Mouse (Mus musculus) right cerebral cortex, postnatal 4 days (tissue): ENCODE results near the gene Bcl2.

Source experiments
- DNase-seq: peaks from one replicate; pipeline ENCODE4 v3.0.0-alpha.2; 2022

The Bcl2 gene

GRCm38 (mm10) chr1:106583245-106584241, 130.5 kb downstream of the Bcl2 start:
- DNase-seq: no peak

- DNase-seq: no peak
Measured at GRCm38 (mm10) chr1:106582810-106583209, 131.3 kb downstream of the Bcl2 start.

- no peak for DNase-seq
Measured at GRCm38 (mm10) chr1:106581812-106582211, 132.3 kb downstream of the Bcl2 start.

GRCm38 (mm10) chr1:106579768-106580167, 134.3 kb downstream of the Bcl2 start:
- DNase-seq: no peak

GRCm38 (mm10) chr1:106572506-106572905, 141.6 kb downstream of the Bcl2 start:
- DNase-seq: no peak

GRCm38 (mm10) chr1:106570870-106571269, 143.2 kb downstream of the Bcl2 start:
- DNase-seq: no peak

GRCm38 (mm10) chr1:106570366-106570765, 143.7 kb downstream of the Bcl2 start:
- DNase-seq: no peak

GRCm38 (mm10) chr1:106569674-106570073, 144.4 kb downstream of the Bcl2 start:
- DNase-seq: no peak

- DNase-seq: no peak
Measured at GRCm38 (mm10) chr1:106568868-106569267, 145.2 kb downstream of the Bcl2 start.

- no peak for DNase-seq
Measured at GRCm38 (mm10) chr1:106567506-106567905, 146.6 kb downstream of the Bcl2 start.

- no peak for DNase-seq
Measured at GRCm38 (mm10) chr1:106566120-106567086, 147.7 kb downstream of the Bcl2 start.

GRCm38 (mm10) chr1:106565238-106565637, 148.8 kb downstream of the Bcl2 start:
- no peak for DNase-seq

GRCm38 (mm10) chr1:106564436-106564835, 149.6 kb downstream of the Bcl2 start:
- DNase-seq: no peak

- no peak for DNase-seq
Measured at GRCm38 (mm10) chr1:106562751-106563150, 151.3 kb downstream of the Bcl2 start.

GRCm38 (mm10) chr1:106561085-106561760, 152.9 kb downstream of the Bcl2 start:
- no peak for DNase-seq

- DNase-seq: no peak
Measured at GRCm38 (mm10) chr1:106560105-106560504, 154.0 kb downstream of the Bcl2 start.

GRCm38 (mm10) chr1:106559116-106559605, 154.9 kb downstream of the Bcl2 start:
- no peak for DNase-seq

GRCm38 (mm10) chr1:106555498-106556168, 158.4 kb downstream of the Bcl2 start:
- DNase-seq: no peak

- no peak for DNase-seq
Measured at GRCm38 (mm10) chr1:106553846-106554802, 159.9 kb downstream of the Bcl2 start.

- no peak for DNase-seq
Measured at GRCm38 (mm10) chr1:106552856-106553255, 161.2 kb downstream of the Bcl2 start.

- no peak for DNase-seq
Measured at GRCm38 (mm10) chr1:106550580-106550979, 163.5 kb downstream of the Bcl2 start.
